Mouse (Mus musculus) CD4-positive naive resting alpha-beta T cell, adult 57 days (primary cell): ENCODE results near the gene Cntfr. TPM values are rescaled to one million over a fixed set of nuclear protein-coding genes. Genes with fewer than 3 reads are reported as not detected.

ENCODE experiments used
- total RNA-seq: library from RNA; stranded (reverse); gene quantifications from one replicate; pipeline ENCODE4 v1.2.4, GENCODE M21; 2023

Cntfr gene
- not detected for total RNA-seq

DNA sequence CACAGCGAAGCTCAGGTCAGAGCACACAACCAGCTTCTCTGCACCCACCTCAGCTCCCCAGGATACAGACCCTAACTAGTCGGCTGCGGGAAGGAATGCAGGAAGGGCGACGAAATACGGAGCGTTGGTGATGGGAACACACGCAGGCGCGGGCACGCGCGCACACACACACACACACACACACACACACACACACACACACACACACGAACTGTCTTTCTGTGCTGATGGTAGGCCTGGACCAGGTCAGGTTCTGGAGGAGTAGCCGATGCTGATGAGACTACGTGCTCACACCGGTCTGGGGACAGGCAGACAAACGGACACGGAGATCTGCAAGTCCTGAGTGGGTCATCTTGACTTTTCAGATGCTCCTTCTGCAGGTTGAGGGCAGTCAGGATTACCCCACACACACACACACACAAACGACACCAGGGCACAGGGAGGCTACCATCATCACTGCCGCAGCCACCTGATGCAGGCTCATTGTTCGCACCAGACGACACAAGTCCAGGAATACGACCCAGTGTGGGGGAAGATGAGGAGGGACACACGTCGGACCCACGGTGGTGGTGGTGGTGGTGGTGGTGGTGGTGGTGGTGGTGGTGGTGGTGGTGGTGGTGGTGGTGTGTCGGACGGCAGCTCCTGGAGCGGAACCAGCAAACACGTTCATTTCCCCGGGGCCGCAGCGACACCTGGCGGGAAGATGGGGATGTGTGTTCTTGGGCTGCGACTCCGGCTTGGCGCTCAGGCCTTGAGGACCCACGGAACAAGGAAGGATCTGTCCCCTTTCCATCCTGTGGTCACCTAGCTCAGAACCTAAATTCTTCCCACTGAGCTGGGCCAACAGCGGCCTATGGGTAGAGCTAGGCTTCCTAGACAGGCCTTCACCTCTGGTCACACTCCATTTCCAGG lies at the start of gene Cntfr:
Cntfr (minus strand) TSS at position 160 of the 912 bp plus-strand sequence.

DNA sequence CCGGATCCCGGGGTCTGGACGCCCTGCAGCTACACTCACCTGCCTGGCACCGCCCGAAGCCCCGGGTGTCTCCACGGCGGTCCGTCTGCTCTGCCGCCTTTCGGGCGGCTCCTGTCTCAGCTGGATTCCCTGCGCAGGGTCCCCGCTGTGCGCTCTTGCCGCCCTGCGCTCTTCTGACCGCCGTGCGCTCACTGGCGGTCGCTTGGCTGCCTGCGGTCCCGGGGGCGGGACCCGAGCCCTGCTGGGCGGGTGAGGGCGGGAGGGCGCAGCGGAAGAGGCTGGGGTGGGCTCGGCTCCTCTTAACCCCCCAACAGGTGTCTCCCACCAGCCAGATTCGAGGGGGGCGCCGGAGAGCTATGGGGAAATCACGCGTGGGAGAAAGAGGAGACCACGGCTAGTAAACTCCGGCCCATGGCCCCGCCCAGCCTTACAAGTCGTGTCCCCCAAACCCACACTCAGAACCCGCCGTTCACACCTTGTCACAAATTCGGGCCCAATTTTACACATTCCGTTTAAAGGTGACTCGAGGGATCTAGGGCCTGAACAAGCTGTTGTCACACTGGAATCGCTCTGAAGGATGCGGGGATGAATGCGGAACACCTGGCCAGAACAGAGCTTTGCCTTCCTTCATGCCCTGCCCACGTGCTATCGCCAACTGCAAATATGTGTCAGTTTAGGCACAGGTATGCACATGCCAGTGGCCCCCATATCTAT lies 34.3 kb upstream of the Cntfr start, which contains the start of gene Arid3c:
Arid3c (minus strand) TSS at position 91 of the 714 bp plus-strand sequence.

DNA sequence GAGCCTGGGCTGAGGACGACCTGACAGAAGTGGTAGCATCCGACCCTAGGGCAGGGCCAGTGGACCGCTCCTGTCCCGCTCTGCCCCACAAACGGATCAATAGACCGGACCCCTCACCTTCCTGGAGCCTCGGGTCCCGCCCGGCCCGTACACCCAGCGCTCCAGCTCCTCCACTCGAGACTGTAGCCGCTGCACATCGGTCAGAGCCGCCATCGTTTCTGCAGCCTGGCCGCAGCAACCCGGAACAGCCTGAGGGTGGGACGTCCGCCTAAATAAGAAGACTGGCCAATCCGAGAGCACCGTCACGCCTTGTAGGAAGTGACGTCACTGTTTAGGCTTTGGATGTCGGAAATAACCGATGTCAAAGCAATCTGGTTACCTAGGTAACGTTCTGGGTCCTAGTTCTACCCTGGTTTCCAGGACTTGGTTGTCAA lies 26.0 kb upstream of the Cntfr start, which contains the start of gene Dctn3:
Dctn3 (minus strand) TSS at position 253 of the 434 bp plus-strand sequence.

DNA sequence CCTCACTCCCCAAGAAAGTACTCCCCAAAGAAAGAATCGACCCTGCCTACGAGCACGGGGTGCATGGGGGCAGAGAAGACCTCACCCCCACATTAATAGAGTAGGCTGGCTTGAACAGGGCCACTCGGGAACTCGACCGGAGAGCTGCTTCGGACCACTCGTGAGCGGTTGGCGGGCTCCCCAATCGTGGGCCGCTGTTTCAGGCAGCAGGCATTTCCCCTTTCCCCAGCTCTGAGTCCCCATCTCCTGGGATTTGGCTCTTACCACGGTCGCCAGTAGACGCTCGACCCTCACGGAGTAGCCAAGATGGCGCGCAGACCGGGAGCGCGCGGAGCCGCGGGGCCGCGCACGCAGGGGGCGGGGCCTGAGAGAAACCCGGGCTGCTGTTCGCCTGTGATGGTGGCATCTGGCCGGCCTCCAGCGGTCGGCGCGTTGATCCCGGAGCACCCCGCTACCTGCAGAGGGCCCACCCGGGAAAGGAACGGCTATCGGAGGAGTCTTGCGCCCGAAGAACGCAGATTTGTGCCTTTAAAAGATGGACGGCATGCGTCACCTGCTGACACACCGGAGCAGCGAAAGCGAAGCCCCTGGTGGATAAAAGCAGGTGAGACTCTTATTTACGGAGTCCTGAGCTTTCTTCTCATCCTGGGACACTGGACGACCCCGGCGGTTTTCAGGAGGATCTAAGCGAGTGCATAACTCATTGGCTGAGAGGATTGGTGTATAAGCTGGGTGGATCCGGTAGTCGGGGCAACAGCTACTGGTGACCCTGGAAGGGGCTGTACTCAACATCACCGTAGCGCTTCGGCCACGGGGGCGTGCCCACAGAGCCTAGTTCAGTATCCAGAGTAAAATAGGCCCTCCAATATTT lies 16.5 kb upstream of the Cntfr start, which contains the start of gene Rpp25l:
Rpp25l (minus strand) TSS at position 338 of the 871 bp plus-strand sequence.

DNA sequence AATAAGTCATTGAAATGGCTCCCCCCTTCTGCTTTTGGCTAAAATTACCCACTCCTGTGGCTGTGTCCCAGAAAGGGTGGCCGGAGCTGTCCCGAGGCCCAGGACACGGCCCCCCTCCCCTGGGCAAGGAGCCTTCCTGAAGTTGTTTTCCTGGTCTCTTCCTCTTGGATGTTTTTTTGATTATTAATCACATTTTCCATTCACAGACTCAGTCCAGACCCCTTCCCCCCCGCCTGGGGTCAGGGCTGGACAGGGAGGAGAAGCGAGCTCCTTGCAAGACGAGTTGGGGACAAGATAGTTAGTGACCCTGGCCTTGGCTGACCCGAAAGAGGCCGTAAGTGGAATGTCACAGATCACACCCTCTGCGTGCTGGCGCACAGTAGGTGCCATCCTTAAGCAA lies 2.9 kb upstream of the Cntfr start, which contains the start of gene Il11ra1:
Il11ra1 (plus strand) TSS at position 207 of the 400 bp plus-strand sequence.

DNA sequence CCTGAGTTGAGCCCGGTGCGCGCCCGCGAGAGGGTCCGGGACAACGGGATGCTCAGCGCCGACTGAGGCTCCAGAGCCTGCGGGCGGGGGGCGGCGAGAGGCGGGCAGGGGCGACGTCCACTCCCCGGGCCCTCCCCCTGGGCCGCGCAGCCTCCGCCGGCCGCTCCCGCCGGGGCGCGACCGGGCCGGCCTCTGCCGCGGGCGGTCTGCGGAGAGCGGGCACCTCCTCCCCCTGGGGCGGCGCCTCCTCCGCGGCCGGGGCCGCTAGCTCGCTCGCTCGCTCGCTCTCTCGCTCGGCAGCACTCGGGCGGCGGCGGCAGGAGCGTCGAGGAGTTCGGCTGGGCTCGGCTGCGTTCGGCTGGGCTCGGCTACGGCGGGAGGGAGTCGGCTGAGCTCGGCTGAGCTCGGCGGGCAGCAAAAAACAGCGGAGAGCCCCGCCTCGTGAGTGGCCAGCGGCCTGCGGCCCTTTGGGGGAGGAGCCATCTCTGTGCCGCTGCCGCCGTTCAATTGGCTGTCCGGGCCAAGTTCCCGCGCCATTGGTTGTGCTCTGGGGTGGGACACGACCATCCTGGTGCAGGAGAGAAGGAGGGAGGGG lies 56.9 kb downstream of the Cntfr start, which contains the start of gene Enho:
Enho (minus strand) TSS at position 412 of the 595 bp plus-strand sequence.

Other genes with a start within 250 kb of the Cntfr start
- gene Kif24, start 232.2 kb downstream of the Cntfr start, total RNA-seq = 0.95 TPM
- gene Nudt2, start 231.9 kb downstream of the Cntfr start, total RNA-seq = 6.8 TPM
- not detected for gene AI464131, start 194.0 kb downstream of the Cntfr start, total RNA-seq
- gene 1110017D15Rik, start 179.8 kb downstream of the Cntfr start, total RNA-seq = not detected
- gene Fam219a, start 127.6 kb downstream of the Cntfr start, total RNA-seq = 8.5 TPM
- not detected for gene Dnaic1, start 127.3 kb downstream of the Cntfr start, total RNA-seq
- gene Enho, start 56.8 kb downstream of the Cntfr start, total RNA-seq = not detected
- 17.7 TPM for gene Il11ra1, start 2.9 kb upstream of the Cntfr start, total RNA-seq
- gene Rpp25l, start 16.4 kb upstream of the Cntfr start, total RNA-seq = 43.4 TPM
- gene Dctn3, start 26.1 kb upstream of the Cntfr start, total RNA-seq = 47.8 TPM
- not detected for gene Arid3c, start 34.1 kb upstream of the Cntfr start, total RNA-seq
- gene Galt, start 58.1 kb upstream of the Cntfr start, total RNA-seq = 63.2 TPM
- 22.7 TPM for gene Sigmar1, start 59.1 kb upstream of the Cntfr start, total RNA-seq
- 8.2 TPM for gene Ccl27a, start 77.2 kb upstream of the Cntfr start, total RNA-seq
- not detected for gene Gm21541, start 206.5 kb upstream of the Cntfr start, total RNA-seq
- gene Gm20878, start 244.5 kb upstream of the Cntfr start, total RNA-seq = not detected